Mouse (Mus musculus): ENCODE results near the gene Wif1. TPM values are rescaled to one million over a fixed set of nuclear protein-coding genes. Genes with fewer than 3 reads are reported as not detected.
A peak's percentile ranks its signal among the peaks of the same experiment; 100 is the strongest.

Wif1 gene
- polyA plus RNA-seq, 1 experiment from 2014 or later = 4.1 TPM

GRCm38 (mm10) chr10:121052076-121052475 is 18.3 kb downstream of the Wif1 start:
- no peak for ATAC-seq
- H3K27me3 ChIP-seq (ENCODE audit: insufficient read depth, low read length) = no peaks in the 10 kb centered on the region
- H3K4me1 ChIP-seq (ENCODE audit: insufficient read depth) = peaks cover 3% of the 10 kb centered on the region; the same call in 1 of the 2 replicates
- H3K9me3 ChIP-seq (ENCODE audit: low read length) = no peaks in the 10 kb centered on the region
- no peak overlapping the region for H3K4me3 ChIP-seq (ENCODE audit: low read depth, low read length)
- DNase-seq = no peak
- H3K4me2 ChIP-seq (ENCODE audit: low read depth, low read length) = no peak overlapping the region
- H3K9ac ChIP-seq (replicated peaks) = no peak overlapping the region
- 75% methylated on average over 6 of the region's 6 CpGs for WGBS (ENCODE audit: insufficient replicate concordance)
- no peak overlapping the region for H3K27ac ChIP-seq (ENCODE audit: low read depth)
- TF ChIP-seq CTCF (IDR thresholded peaks at IDR 0.05; ENCODE audit: low read depth) = no peak
- TF ChIP-seq EP300 (IDR thresholded peaks at IDR 0.05; ENCODE audit: low read depth) = no peak
- H3K36me3 ChIP-seq (replicated peaks; ENCODE audit: insufficient read depth, low read length) = no peaks in the 10 kb centered on the region

DNA sequence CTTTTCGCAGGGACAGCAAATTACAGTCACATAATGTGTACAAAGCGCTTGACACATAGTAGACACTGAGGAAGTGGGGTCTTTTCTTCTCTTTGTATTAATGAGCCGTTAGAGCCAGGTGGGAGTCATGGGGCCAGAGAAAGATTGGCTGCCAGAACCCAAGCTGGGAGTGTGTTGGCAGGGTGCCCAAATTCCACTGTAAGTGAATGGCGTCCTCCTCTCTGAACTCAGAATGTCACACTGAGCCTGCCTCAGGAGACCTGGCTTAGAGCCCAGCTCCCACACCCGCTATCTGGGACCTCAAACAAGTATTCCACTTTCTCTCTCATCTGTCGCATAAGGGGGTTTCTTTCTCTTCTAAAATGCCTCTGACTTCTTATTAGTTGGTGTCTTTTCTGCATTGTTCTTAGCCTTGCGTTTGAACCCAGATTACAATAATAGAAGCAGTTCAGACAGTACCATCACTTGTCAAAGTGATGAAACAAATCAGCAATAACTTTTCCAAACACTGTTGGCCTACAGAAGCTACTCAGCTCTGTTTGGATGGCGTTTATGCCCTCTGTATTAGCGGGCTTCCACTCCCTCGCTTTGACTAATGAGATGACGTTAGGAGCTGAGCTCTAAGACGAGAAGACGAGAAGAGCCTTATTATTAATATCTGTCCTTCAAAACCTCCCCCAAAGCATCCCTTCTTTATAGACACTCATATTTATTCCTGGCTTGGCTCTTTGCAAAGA is 21.9 kb downstream of the Wif1 start:
- Histone ChIP-seq H3K27ac (ENCODE audit: low read depth) (peak overlapping the region; percentile 35; the same call in 1 of the 2 replicates), H3K4me2 (ENCODE audit: low read depth, low read length) (no peak overlapping the region), H3K4me1 (ENCODE audit: insufficient read depth) (peaks cover 5% of the 10 kb centered on the region), H3K36me3 (replicated peaks; ENCODE audit: insufficient read depth, low read length) (no peaks in the 10 kb centered on the region), H3K9ac (replicated peaks) (no peak overlapping the region), H3K4me3 (ENCODE audit: low read depth, low read length) (no peak overlapping the region), H3K9me3 (ENCODE audit: low read length) (no peaks in the 10 kb centered on the region), H3K27me3 (ENCODE audit: insufficient read depth, low read length) (no peaks in the 10 kb centered on the region)
- DNase-seq (peak; percentile 64), ATAC-seq (no peak)
- 62% methylated on average over 13 of the region's 13 CpGs for WGBS (ENCODE audit: insufficient replicate concordance)
- no peak for TF ChIP-seq CTCF (IDR thresholded peaks at IDR 0.05; ENCODE audit: low read depth)

- H3K4me1 ChIP-seq (ENCODE audit: insufficient read depth) = peaks cover 5% of the 10 kb centered on the region
- H3K27ac ChIP-seq (ENCODE audit: low read depth) = no peak overlapping the region
Observed at GRCm38 (mm10) chr10:121056823-121057222, 23.1 kb downstream of the Wif1 start.

GRCm38 (mm10) chr10:121059043-121060003 is 25.6 kb downstream of the Wif1 start:
- no peaks in the 10 kb centered on the region for H3K36me3 ChIP-seq (replicated peaks; ENCODE audit: insufficient read depth, low read length)
- peak overlapping the region; percentile 96 for H3K27ac ChIP-seq (ENCODE audit: low read depth)
- peak overlapping the region; percentile 32; the same call in 1 of the 2 replicates for H3K4me2 ChIP-seq (ENCODE audit: low read depth, low read length)
- 0 out of 2 replicates have a peak overlapping the region, but pooled peaks have one; percentile 30 for H3K9ac ChIP-seq (replicated peaks)
- peak; percentile 99 for ATAC-seq
- peak; percentile 59; the same call in 1 of the 2 replicates for TF ChIP-seq EP300 (IDR thresholded peaks at IDR 0.05; ENCODE audit: low read depth)
- TF ChIP-seq CTCF (IDR thresholded peaks at IDR 0.05; ENCODE audit: low read depth) = no peak
- H3K4me3 ChIP-seq (ENCODE audit: low read depth, low read length) = no peak overlapping the region
- peak; percentile 67 for DNase-seq
- 62% methylated on average over 23 of the region's 23 CpGs for WGBS (ENCODE audit: insufficient replicate concordance)
- peaks cover 5% of the 10 kb centered on the region for H3K4me1 ChIP-seq (ENCODE audit: insufficient read depth)
- H3K9me3 ChIP-seq (ENCODE audit: low read length) = no peaks in the 10 kb centered on the region
- H3K27me3 ChIP-seq (ENCODE audit: insufficient read depth, low read length) = no peaks in the 10 kb centered on the region

More at GRCm38 (mm10) chr10:121056823-121057222, 23.1 kb downstream of the Wif1 start:
- Histone ChIP-seq H3K27me3 (ENCODE audit: insufficient read depth, low read length) (no peaks in the 10 kb centered on the region), H3K36me3 (replicated peaks; ENCODE audit: insufficient read depth, low read length) (no peaks in the 10 kb centered on the region), H3K9ac (replicated peaks) (no peak overlapping the region), H3K9me3 (ENCODE audit: low read length) (no peaks in the 10 kb centered on the region), H3K4me2 (ENCODE audit: low read depth, low read length) (no peak overlapping the region), H3K4me3 (ENCODE audit: low read depth, low read length) (no peak overlapping the region)
- ATAC-seq (no peak), DNase-seq (no peak)
- 75% methylated on average over 6 of the region's 6 CpGs for WGBS (ENCODE audit: insufficient replicate concordance)
- TF ChIP-seq CTCF (IDR thresholded peaks at IDR 0.05; ENCODE audit: low read depth) (peak; percentile 29), EP300 (IDR thresholded peaks at IDR 0.05; ENCODE audit: low read depth) (no peak)

- H3K27me3 ChIP-seq (ENCODE audit: insufficient read depth, low read length) = no peaks in the 10 kb centered on the region
- H3K4me2 ChIP-seq (ENCODE audit: low read depth, low read length) = no peak overlapping the region
- WGBS (ENCODE audit: insufficient replicate concordance) = 84% methylated on average over 5 of the region's 5 CpGs
- no peak overlapping the region for H3K4me3 ChIP-seq (ENCODE audit: low read depth, low read length)
- DNase-seq = no peak
- TF ChIP-seq CTCF (IDR thresholded peaks at IDR 0.05; ENCODE audit: low read depth) (no peak), EP300 (IDR thresholded peaks at IDR 0.05; ENCODE audit: low read depth) (no peak)
- H3K27ac ChIP-seq (ENCODE audit: low read depth) = no peak overlapping the region
- no peaks in the 10 kb centered on the region for H3K36me3 ChIP-seq (replicated peaks; ENCODE audit: insufficient read depth, low read length)
- peaks cover 3% of the 10 kb centered on the region; the same call in 1 of the 2 replicates for H3K4me1 ChIP-seq (ENCODE audit: insufficient read depth)
- no peak overlapping the region for H3K9ac ChIP-seq (replicated peaks)
- ATAC-seq = no peak
- H3K9me3 ChIP-seq (ENCODE audit: low read length) = no peaks in the 10 kb centered on the region
Observed at GRCm38 (mm10) chr10:121061336-121061835, 27.6 kb downstream of the Wif1 start.

GRCm38 (mm10) chr10:121062704-121063103 is 28.9 kb downstream of the Wif1 start:
- H3K27ac ChIP-seq (ENCODE audit: low read depth) = no peak overlapping the region
- ATAC-seq = no peak
- no peak for TF ChIP-seq EP300 (IDR thresholded peaks at IDR 0.05; ENCODE audit: low read depth)
- no peak for TF ChIP-seq CTCF (IDR thresholded peaks at IDR 0.05; ENCODE audit: low read depth)

More at GRCm38 (mm10) chr10:121062704-121063103, 28.9 kb downstream of the Wif1 start:
- no peaks in the 10 kb centered on the region for H3K9me3 ChIP-seq (ENCODE audit: low read length)
- H3K4me2 ChIP-seq (ENCODE audit: low read depth, low read length) = no peak overlapping the region
- H3K4me3 ChIP-seq (ENCODE audit: low read depth, low read length) = no peak overlapping the region
- H3K27me3 ChIP-seq (ENCODE audit: insufficient read depth, low read length) = no peaks in the 10 kb centered on the region
- H3K4me1 ChIP-seq (ENCODE audit: insufficient read depth) = peaks cover 3% of the 10 kb centered on the region; the same call in 1 of the 2 replicates
- H3K9ac ChIP-seq (replicated peaks) = no peak overlapping the region
- WGBS (ENCODE audit: insufficient replicate concordance) = 91% methylated on average over 8 of the region's 8 CpGs
- no peaks in the 10 kb centered on the region for H3K36me3 ChIP-seq (replicated peaks; ENCODE audit: insufficient read depth, low read length)
- no peak for DNase-seq
